Mouse (Mus musculus) bone marrow macrophage, adult 2 months (primary cell): ENCODE results near the gene Prnp.

Experiments
- CTCF ChIP-seq: IDR thresholded peaks from 2 replicates; pipeline ENCODE4 v1.5.1; 2012; ENCODE audit warnings: low read depth, mild to moderate bottlenecking, low read length, moderate library complexity
- POLR2A ChIP-seq: IDR thresholded peaks from 2 replicates; pipeline ENCODE4 v1.6.1; 2012; ENCODE audit warnings: mild to moderate bottlenecking, low read depth, low read length, borderline replicate concordance

DNA sequence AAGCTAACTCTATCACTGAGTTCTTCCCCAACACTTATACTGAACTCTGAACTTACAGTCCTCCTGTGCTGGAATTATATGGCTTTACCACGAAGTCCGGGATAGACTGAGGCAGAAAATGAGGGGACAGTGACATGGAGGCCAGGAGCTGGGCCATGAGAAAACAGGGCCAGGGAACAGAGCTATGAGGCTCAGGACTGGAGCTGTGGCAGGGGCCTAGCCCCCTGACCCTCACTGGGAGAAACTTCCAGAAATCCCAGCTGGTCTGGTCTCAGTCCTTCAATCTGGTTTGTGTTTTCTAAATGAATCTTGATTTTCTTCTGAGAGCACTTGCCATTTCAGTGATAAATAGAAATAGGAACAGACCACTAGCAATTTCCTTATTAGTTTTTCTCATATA, 24.5 kb downstream of the Prnp start:
- TF ChIP-seq CTCF: no peak
- no peak for TF ChIP-seq POLR2A
